Mouse (Mus musculus): ENCODE measurements around the gene Pgs1.
A peak's percentile ranks its signal among the peaks of the same experiment; 100 is the strongest.

The Pgs1 gene

GRCm38 (mm10) chr11:117962228-117963067 lies 23.6 kb upstream of the Pgs1 start:
- DNase-seq (ENCODE audit: extremely low spot score, low read depth, low spot score), result no peak

- peak; percentile 89 for DNase-seq (ENCODE audit: extremely low spot score, low read depth, low spot score)
Measured at GRCm38 (mm10) chr11:117963091-117963793, 22.9 kb upstream of the Pgs1 start.

DNA sequence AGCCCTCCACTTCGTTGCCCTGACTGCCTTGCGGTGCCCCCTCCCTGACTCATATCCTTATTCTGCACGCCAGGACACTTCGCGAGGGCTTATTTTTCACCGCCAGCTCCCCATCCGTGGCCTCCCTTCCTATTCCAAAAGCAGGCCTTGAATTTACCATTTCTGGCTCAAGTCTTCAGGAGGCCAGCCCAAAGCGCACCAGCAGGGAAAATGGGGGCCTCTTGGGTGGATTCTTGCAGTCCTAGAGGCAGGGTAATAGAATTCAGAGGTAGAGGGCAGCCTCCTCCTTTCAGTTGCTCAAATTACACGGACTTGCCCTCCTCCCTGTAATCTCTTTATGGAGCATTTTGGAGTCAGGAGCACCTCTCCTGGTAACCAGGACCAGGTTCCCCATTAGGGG lies 22.2 kb upstream of the Pgs1 start:
- DNase-seq (ENCODE audit: extremely low spot score, low read depth, low spot score), result no peak

- DNase-seq (ENCODE audit: extremely low spot score, low read depth, low spot score), result no peak
Measured at GRCm38 (mm10) chr11:117964294-117964693, 21.8 kb upstream of the Pgs1 start.

GRCm38 (mm10) chr11:117965052-117965451 lies 21.0 kb upstream of the Pgs1 start:
- no peak for DNase-seq (ENCODE audit: extremely low spot score, low read depth, low spot score)

- no peak for DNase-seq (ENCODE audit: extremely low spot score, low read depth, low spot score)
Measured at GRCm38 (mm10) chr11:117965561-117965981, 20.5 kb upstream of the Pgs1 start.

GRCm38 (mm10) chr11:117966506-117967100 lies 19.5 kb upstream of the Pgs1 start:
- no peak for DNase-seq (ENCODE audit: extremely low spot score, low read depth, low spot score)

DNA sequence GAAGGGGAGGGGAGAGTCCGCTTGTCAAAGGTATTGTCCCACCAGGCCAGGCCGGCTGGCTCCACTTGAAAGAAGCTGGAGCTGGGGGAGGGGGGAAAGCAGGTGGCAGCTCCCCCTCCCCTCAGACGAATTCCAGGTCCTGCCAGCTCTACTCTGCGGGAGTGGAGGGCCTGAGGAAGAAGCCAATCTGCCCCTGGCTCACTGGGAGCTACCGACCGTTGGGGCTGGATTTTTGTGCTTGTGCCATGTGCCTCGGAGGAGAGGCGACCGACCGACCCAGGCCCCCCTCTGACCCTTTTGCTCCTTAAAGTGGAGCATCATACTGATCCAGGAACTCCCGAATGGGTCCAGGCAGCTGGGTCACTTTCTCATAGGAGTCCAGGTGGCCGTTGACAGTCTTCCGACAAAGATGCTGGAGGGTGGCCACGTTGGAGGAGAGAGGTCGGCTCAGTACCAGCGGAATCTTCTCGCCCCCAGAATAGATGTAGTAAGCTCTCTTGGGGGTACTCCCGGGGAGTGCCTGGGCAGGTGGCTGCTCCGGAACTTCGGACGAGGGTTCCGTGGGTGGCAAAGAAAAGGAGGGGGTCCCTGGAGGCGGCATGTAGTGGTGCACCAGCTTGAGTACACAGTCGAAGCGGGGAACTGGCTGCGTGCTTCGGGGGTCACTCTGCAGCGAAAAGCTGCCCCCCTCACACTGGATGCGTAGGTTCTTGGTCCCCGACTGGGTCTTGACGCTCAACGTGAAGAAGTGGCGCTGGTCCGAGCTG lies 18.7 kb upstream of the Pgs1 start:
- no peak for DNase-seq (ENCODE audit: extremely low spot score, low read depth, low spot score)

DNA sequence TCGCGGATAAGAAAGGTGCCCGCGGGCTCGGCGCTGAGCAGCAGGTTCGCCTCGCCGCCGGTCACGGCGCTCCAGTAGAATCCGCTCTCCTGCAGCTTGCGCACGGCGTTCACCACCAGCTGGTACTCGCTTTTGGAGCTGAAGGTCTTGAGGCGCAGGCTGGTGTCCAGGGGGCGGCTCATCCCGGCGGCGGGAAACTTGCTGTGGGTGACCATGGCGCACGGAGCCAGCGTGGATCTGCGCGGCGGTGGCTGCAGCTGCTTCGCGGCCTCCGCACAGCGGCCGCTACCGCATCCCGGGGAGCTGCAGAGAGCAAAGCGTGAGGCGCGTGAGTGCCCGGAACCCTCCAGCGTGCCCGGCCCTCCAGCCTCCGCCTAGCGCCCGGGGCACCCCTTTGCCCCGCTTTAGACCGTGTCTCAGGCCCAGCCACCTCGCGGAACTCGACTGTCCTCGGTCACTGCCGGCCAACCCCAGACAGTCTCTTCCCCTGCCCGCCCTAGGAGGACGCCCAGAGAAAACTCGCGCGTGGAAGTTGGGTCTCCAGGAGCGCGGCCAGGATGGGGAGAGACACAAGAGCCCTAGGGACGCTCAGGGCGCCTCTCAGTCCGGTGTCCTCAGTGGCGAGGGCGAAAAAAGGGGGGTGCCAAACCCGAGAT lies 17.9 kb upstream of the Pgs1 start:
- DNase-seq (ENCODE audit: extremely low spot score, low read depth, low spot score), result no peak

- no peak for DNase-seq (ENCODE audit: extremely low spot score, low read depth, low spot score)
Measured at GRCm38 (mm10) chr11:117968716-117969099, 17.4 kb upstream of the Pgs1 start.

- no peak for DNase-seq (ENCODE audit: extremely low spot score, low read depth, low spot score)
Measured at GRCm38 (mm10) chr11:117969100-117969944, 16.8 kb upstream of the Pgs1 start.

DNA sequence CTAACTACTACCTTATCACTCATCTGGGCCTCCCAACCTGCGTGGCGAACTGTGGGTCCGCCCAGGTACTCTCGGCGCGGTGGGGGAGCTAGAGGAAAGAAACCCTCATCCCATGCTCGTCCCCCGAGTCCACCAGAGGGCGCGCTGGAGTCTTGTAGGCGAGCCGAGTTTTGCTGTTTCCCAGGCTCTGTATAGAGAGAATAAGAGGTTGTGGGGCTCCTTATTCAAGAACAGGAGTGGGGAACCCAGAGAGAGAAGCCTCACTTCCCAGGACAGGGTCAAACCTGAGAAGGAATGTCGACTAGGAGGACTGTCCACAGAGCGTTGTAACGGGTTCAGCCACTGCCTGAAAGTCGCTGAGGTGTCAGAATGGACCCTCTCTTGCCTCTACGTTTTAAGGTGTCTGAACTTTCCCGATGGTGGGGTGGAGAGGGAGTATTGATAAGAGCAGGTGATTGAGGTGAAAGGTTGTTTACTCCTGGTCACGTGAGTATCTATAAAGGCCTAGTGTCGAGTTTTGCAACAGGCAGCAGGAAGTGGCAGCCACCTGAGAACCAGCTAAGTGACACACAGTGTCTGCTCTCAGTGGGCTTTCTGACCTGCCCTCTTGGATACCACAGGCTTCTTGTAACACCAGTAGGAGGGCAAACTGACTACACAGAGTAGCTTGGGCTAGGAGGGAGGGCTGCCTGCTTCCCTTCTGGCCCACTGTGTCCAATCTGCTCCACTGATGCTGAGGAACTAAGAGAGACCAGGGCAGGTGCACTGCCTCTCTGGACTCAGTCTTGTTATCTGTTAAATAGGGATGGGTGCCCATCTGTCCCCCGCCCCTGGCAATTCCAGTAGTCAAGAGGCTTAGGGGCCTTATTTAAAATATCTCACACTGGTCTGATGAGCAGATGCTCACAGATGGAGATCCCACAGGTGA lies 15.9 kb upstream of the Pgs1 start, which contains the start of gene Socs3:
Gene Socs3, minus strand, starts transcription at position 103 of the 928 bp plus-strand sequence.
- DNase-seq (ENCODE audit: extremely low spot score, low read depth, low spot score), result no peak

GRCm38 (mm10) chr11:117971100-117971499 lies 15.0 kb upstream of the Pgs1 start:
- DNase-seq (ENCODE audit: extremely low spot score, low read depth, low spot score), result no peak

DNA sequence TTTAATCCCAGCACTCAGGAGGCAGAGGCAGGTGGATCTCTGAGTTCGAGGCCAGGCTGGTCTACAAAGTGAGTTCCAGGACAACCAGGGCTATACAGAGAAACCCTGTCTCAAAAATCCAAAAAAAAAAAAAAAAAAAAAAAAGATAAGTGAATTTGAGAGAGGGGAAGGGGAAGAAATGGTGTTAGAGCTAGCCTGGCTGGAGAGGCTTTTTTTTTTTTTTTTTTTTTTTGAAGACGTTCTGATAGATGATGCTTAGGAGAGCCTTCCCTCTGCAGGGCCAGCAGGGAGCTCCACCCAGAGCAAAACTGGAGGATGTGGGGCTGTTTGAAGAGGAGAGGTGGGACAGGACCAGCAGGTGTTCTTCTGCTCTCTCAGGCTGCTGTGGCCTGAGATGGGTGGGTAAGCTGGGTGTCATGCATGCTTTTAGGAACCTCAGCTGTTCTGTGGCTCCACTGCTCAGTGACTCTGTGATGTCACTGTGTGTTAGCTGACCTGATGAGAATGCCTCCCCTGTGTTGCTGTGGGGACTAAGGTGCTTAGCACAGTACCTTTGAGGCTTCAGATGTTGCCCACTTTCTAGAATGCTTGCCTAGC lies 14.3 kb upstream of the Pgs1 start:
- DNase-seq (ENCODE audit: extremely low spot score, low read depth, low spot score), result no peak

GRCm38 (mm10) chr11:117972656-117973558 lies 13.2 kb upstream of the Pgs1 start:
- no peak for DNase-seq (ENCODE audit: extremely low spot score, low read depth, low spot score)

DNA sequence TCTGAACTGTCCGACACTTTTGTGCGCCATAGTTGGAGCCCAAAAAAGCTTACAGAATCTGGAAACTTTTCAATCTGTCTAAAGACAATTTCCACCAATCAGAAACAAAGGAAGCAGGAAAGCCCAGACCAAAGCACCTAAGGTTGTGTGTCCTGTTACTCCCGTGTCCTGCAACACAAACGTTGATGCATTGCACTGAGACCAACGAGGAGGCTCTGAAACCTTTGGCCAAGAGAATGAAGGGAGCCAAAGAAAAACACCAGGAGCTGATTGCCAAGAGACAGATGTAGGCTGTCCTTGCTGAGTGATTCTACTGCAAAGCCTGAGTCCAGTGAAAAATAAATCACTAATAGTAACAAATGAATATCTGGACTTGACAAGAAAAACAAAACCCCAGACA lies 12.5 kb upstream of the Pgs1 start:
- no peak for DNase-seq (ENCODE audit: extremely low spot score, low read depth, low spot score)

Measured in hindlimb bud, embryonic 11.5 days (tissue).